Mouse (Mus musculus): ENCODE measurements around the gene Lrrc14b. TPM values are rescaled to one million over a fixed set of nuclear protein-coding genes. Genes with fewer than 3 reads are reported as not detected.

Lrrc14b gene
- total RNA-seq, 1 experiment from 2014 or later, result not detected

- no peak for ATAC-seq (replicated peaks in 1 of 2; ENCODE audit: insufficient read depth in 1 of 2, low FRiP score in 2 of 2, low TSS enrichment in 1 of 2, low read depth in 1 of 2, poor library complexity in 2 of 2, severe bottlenecking in 2 of 2)
Observed at GRCm38 (mm10) chr13:74316386-74316785, 47.4 kb downstream of the Lrrc14b start.

DNA sequence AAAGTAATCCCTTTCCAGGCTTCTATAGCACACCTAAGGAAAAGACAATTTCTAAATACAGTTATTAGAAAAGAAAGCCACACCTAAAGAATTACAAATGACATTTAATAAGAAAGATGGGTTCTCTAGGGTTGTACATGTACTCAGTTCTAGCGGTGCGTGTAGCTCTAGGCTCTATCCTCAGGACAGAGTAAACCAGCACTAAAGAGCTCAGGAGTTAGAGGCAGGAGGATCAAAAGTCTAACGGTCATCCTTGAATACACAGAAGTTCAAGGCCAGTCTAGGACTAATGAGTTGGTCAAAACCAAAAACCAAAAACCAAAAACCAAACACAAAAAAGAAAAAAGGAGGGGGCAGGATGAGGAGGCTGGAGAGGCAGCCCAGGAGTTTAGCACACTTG, 49.2 kb downstream of the Lrrc14b start:
- no peak for ATAC-seq (replicated peaks in 1 of 2; ENCODE audit: insufficient read depth in 1 of 2, low FRiP score in 2 of 2, low TSS enrichment in 1 of 2, low read depth in 1 of 2, poor library complexity in 2 of 2, severe bottlenecking in 2 of 2)

Other genes starting within 250 kb of the Lrrc14b start
- gene Slc9a3, start 242.5 kb downstream of the Lrrc14b start, total RNA-seq (2017), result not detected in 2 replicates
- gene Exoc3, start 155.3 kb downstream of the Lrrc14b start, total RNA-seq (2017), result 42.3 and 67.1 TPM in 2 replicates
- 0.69 and 1.6 TPM in 2 replicates for gene Ahrr, start 71.7 kb downstream of the Lrrc14b start, total RNA-seq (2017)
- gene Pdcd6, start 46.4 kb downstream of the Lrrc14b start, total RNA-seq (2017), result 134 and 135 TPM in 2 replicates
- gene Sdha, start 13.7 kb downstream of the Lrrc14b start, total RNA-seq (2017), result 274 and 421 TPM in 2 replicates
- gene Ccdc127, start 13.7 kb downstream of the Lrrc14b start, total RNA-seq (2017), result 45.0 and 64.3 TPM in 2 replicates
- 3.9 and 7.8 TPM in 2 replicates for gene Zfp72, start 26.8 kb upstream of the Lrrc14b start, total RNA-seq (2017)
- gene Ftl1-ps1, start 35.7 kb upstream of the Lrrc14b start, total RNA-seq (2017), result 13.7 and 18.1 TPM in 2 replicates
- gene Zfp825, start 130.0 kb upstream of the Lrrc14b start, total RNA-seq (2017), result 8.1 and 13.9 TPM in 2 replicates